Mouse (Mus musculus): ENCODE measurements around the gene Camta1. TPM values are rescaled to one million over a fixed set of nuclear protein-coding genes. Genes with fewer than 3 reads are reported as not detected.

Camta1 gene
- polyA plus RNA-seq, 1 experiment from 2014 or later, result 140 TPM

GRCm38 (mm10) chr4:151900735-151901134, 39.1 kb upstream of the Camta1 start:
- H3K9ac ChIP-seq (ENCODE audit: low read length), result no peak overlapping the region
- H3K36me3 ChIP-seq (ENCODE audit: control insufficient read depth, insufficient read depth, low read length), result no peaks in the 10 kb centered on the region
- no peak for DNase-seq (ENCODE audit: low spot score)
- no peak overlapping the region for H3K27ac ChIP-seq (ENCODE audit: low read depth, low read length)
- no peaks in the 10 kb centered on the region for H3K27me3 ChIP-seq (ENCODE audit: control insufficient read depth, insufficient read depth, low read length)
- WGBS, result 83% methylated on average over 6 of the region's 6 CpGs
- no peak for ATAC-seq (replicated peaks; ENCODE audit: low FRiP score)
- H3K9me3 ChIP-seq (ENCODE audit: control insufficient read depth, low read length), result no peaks in the 10 kb centered on the region; the same call in 1 of the 2 replicates
- H3K4me3 ChIP-seq (ENCODE audit: low read depth, low read length), result no peak overlapping the region
- no peaks in the 10 kb centered on the region; the same call in 1 of the 2 replicates for H3K4me1 ChIP-seq (replicated peaks; ENCODE audit: control insufficient read depth, insufficient read depth, low read length)
- no peak overlapping the region for H3K4me2 ChIP-seq (ENCODE audit: low read depth, low read length, severe bottlenecking)

DNA sequence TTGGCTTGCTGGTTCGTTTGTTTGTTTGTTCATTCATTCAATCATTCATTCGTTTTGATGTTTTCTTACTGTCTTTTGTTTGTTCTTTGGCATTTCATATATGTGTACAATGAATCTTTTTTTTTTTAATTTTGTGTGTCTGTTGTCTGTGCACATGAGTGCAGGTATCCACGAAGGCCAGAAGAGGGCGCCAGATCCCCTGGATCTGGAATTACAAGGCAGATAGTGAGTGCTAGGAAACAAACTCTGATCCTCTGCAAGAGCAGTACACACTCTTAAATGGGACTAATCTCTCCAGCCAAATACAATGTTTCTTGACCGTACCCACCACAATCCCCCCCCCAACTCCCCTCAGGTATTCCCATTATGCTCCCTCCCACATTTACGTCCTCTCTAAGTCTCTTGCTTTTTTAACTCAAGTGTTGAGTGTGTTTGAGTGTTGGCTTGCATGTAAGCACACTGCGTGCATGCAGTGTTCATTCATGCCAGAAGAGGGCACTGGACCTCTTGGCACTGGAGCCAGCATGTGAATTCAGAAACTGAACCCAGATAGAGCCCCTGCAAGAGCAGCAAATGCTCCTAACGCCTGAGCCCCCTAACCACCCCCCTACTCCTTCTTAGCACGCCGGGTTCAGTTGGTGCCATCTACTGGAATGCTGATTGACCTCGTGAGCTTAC, 38.2 kb upstream of the Camta1 start:
- DNase-seq (ENCODE audit: low spot score) (no peak), ATAC-seq (replicated peaks; ENCODE audit: low FRiP score) (no peak)
- no peak overlapping the region for H3K4me3 ChIP-seq (ENCODE audit: low read depth, low read length)
- H3K4me1 ChIP-seq (replicated peaks; ENCODE audit: control insufficient read depth, insufficient read depth, low read length), result no peaks in the 10 kb centered on the region
- WGBS, result 69% methylated on average over 11 of the region's 11 CpGs
- no peak overlapping the region for H3K4me2 ChIP-seq (ENCODE audit: low read depth, low read length, severe bottlenecking)
- no peak overlapping the region for H3K9ac ChIP-seq (ENCODE audit: low read length)
- no peaks in the 10 kb centered on the region for H3K36me3 ChIP-seq (ENCODE audit: control insufficient read depth, insufficient read depth, low read length)
- no peaks in the 10 kb centered on the region; the same call in 1 of the 2 replicates for H3K9me3 ChIP-seq (ENCODE audit: control insufficient read depth, low read length)
- no peaks in the 10 kb centered on the region for H3K27me3 ChIP-seq (ENCODE audit: control insufficient read depth, insufficient read depth, low read length)
- no peak overlapping the region for H3K27ac ChIP-seq (ENCODE audit: low read depth, low read length)

DNA sequence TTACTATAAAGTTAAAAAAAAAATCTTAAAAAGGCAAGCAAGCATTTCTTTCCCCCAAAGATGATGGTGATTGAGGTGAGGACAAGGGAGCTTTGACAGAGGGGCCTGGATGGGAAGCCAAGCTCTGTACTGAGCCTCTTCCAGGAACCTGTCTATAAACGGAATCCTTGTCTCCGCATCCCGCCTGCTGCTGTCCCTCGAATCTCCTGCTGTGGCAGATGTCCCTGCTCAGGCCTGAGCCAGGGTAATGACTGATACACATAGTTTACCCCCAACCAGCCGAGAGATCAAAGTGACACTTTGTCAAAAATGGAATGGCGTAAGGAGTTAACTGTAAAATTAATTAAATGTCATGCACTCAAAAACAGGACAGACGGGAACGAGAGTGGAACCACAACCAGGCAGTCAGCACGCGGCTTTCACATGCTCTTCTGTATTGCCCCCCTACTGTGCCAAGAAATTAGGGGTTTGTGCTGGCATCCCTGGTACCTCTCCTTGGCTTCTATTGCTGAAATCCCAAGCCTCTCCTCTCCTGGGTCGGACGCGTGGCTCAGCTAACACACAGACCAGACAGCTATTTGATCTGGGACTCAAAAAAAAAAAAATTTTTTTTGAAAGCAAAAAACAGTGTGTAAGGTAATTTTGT, 37.0 kb upstream of the Camta1 start:
- Histone ChIP-seq H3K9me3 (ENCODE audit: control insufficient read depth, low read length) (no peaks in the 10 kb centered on the region; the same call in 1 of the 2 replicates), H3K9ac (ENCODE audit: low read length) (no peak overlapping the region), H3K27me3 (ENCODE audit: control insufficient read depth, insufficient read depth, low read length) (no peaks in the 10 kb centered on the region), H3K4me1 (replicated peaks; ENCODE audit: control insufficient read depth, insufficient read depth, low read length) (no peaks in the 10 kb centered on the region), H3K27ac (ENCODE audit: low read depth, low read length) (no peak overlapping the region), H3K36me3 (ENCODE audit: control insufficient read depth, insufficient read depth, low read length) (no peaks in the 10 kb centered on the region), H3K4me2 (ENCODE audit: low read depth, low read length, severe bottlenecking) (no peak overlapping the region), H3K4me3 (ENCODE audit: low read depth, low read length) (no peak overlapping the region)
- no peak for DNase-seq (ENCODE audit: low spot score)
- WGBS, result 65% methylated on average over 13 of the region's 13 CpGs
- ATAC-seq (replicated peaks; ENCODE audit: low FRiP score), result no peak

DNA sequence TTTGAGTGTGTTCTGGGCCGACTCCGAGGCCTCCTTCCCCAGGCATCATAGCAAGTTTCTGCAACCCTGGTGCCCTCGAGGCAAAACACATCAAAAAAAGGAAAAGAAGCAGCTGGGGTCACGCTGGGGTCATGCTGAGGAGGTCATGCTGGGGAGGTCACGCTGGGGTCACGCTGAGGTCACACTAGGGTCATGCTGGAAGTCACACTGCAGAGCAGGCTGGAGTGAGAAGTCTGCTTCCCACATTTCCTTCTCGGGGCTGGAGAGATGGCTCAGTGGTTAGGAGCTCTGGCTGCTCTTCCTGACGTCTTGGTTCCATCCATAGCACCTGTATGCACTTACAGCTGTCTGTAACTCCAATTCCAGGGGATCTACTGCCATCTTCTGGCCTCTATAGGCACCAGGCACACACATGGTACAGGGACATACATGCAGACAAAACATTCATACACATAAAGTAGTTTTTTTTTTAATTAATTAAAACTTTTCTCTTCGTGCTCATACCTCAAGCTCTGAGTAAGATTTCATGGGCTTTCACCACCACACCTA, 35.5 kb upstream of the Camta1 start:
- H3K27me3 ChIP-seq (ENCODE audit: control insufficient read depth, insufficient read depth, low read length), result no peaks in the 10 kb centered on the region
- H3K4me2 ChIP-seq (ENCODE audit: low read depth, low read length, severe bottlenecking), result no peak overlapping the region
- H3K36me3 ChIP-seq (ENCODE audit: control insufficient read depth, insufficient read depth, low read length), result no peaks in the 10 kb centered on the region
- H3K27ac ChIP-seq (ENCODE audit: low read depth, low read length), result no peak overlapping the region
- peak; percentile 43 for DNase-seq (ENCODE audit: low spot score)
- no peak for ATAC-seq (replicated peaks; ENCODE audit: low FRiP score)
- WGBS, result 73% methylated on average over 9 of the region's 9 CpGs
- no peaks in the 10 kb centered on the region; the same call in 1 of the 2 replicates for H3K9me3 ChIP-seq (ENCODE audit: control insufficient read depth, low read length)
- H3K9ac ChIP-seq (ENCODE audit: low read length), result no peak overlapping the region
- H3K4me1 ChIP-seq (replicated peaks; ENCODE audit: control insufficient read depth, insufficient read depth, low read length), result no peaks in the 10 kb centered on the region
- no peak overlapping the region for H3K4me3 ChIP-seq (ENCODE audit: low read depth, low read length)

GRCm38 (mm10) chr4:151895624-151896023, 33.9 kb upstream of the Camta1 start:
- Histone ChIP-seq H3K4me1 (replicated peaks; ENCODE audit: control insufficient read depth, insufficient read depth, low read length) (no peaks in the 10 kb centered on the region), H3K9me3 (ENCODE audit: control insufficient read depth, low read length) (no peaks in the 10 kb centered on the region; the same call in 1 of the 2 replicates), H3K27me3 (ENCODE audit: control insufficient read depth, insufficient read depth, low read length) (no peaks in the 10 kb centered on the region), H3K4me2 (ENCODE audit: low read depth, low read length, severe bottlenecking) (no peak overlapping the region), H3K9ac (ENCODE audit: low read length) (no peak overlapping the region), H3K4me3 (ENCODE audit: low read depth, low read length) (no peak overlapping the region), H3K36me3 (ENCODE audit: control insufficient read depth, insufficient read depth, low read length) (no peaks in the 10 kb centered on the region), H3K27ac (ENCODE audit: low read depth, low read length) (no peak overlapping the region)
- no peak for ATAC-seq (replicated peaks; ENCODE audit: low FRiP score)
- no peak for DNase-seq (ENCODE audit: low spot score)
- WGBS, result 88% methylated on average over 7 of the region's 7 CpGs

DNA sequence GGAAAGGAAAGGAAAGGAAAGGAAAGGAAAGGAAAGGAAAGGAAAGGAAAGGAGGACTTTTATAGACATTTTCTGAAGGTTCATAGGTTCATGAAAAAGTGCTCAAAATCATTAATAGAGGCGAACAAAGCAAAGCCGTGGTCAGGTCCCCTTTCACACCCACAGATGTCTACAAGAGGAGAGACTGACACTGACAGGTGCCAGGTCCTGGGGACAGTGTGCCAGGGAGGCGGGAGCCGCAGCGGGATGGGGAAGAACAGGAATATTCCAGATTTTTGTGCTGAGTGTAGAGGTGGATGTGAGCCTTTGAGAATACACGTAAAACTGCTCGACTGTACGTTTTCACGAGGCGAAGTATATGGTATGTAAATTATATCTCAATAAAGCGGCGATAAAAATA, 33.2 kb upstream of the Camta1 start:
- ATAC-seq (replicated peaks; ENCODE audit: low FRiP score), result no peak
- no peaks in the 10 kb centered on the region for H3K4me1 ChIP-seq (replicated peaks; ENCODE audit: control insufficient read depth, insufficient read depth, low read length)

DNA sequence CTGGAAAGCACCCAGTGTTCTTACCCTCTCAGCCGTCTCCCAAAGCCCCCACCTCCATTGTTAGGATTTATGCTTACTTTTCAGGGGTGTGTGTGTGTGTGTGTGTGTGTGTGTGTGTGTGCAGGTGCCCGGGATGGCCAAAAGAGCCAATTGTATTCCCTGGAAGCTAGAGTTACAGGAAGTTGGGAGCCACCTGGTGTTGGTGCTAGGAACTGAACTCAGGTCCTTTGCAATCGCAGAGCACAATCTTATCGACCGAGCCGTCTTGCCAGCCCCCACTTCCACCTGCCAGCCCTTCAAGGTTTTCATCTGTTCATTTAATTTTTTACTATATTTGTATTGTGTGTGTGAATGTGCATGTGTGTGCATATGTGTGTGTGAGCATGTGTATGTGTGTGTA, 31.6 kb upstream of the Camta1 start:
- Histone ChIP-seq H3K4me1 (replicated peaks; ENCODE audit: control insufficient read depth, insufficient read depth, low read length) (no peaks in the 10 kb centered on the region), H3K9ac (ENCODE audit: low read length) (no peak overlapping the region), H3K36me3 (ENCODE audit: control insufficient read depth, insufficient read depth, low read length) (no peaks in the 10 kb centered on the region), H3K4me3 (ENCODE audit: low read depth, low read length) (no peak overlapping the region), H3K27ac (ENCODE audit: low read depth, low read length) (no peak overlapping the region), H3K9me3 (ENCODE audit: control insufficient read depth, low read length) (no peaks in the 10 kb centered on the region), H3K27me3 (ENCODE audit: control insufficient read depth, insufficient read depth, low read length) (no peaks in the 10 kb centered on the region), H3K4me2 (ENCODE audit: low read depth, low read length, severe bottlenecking) (no peak overlapping the region)
- ATAC-seq (replicated peaks; ENCODE audit: low FRiP score) (no peak), DNase-seq (ENCODE audit: low spot score) (no peak)
- WGBS, result 83% methylated on average over 6 of the region's 6 CpGs

More for the DNA sequence above, 33.2 kb upstream of the Camta1 start:
- WGBS, result 92% methylated on average over 12 of the region's 12 CpGs
- H3K27me3 ChIP-seq (ENCODE audit: control insufficient read depth, insufficient read depth, low read length), result no peaks in the 10 kb centered on the region
- no peak for DNase-seq (ENCODE audit: low spot score)
- no peak overlapping the region for H3K4me2 ChIP-seq (ENCODE audit: low read depth, low read length, severe bottlenecking)
- H3K9ac ChIP-seq (ENCODE audit: low read length), result no peak overlapping the region
- H3K9me3 ChIP-seq (ENCODE audit: control insufficient read depth, low read length), result no peaks in the 10 kb centered on the region; the same call in 1 of the 2 replicates
- no peak overlapping the region for H3K4me3 ChIP-seq (ENCODE audit: low read depth, low read length)
- no peak overlapping the region for H3K27ac ChIP-seq (ENCODE audit: low read depth, low read length)
- H3K36me3 ChIP-seq (ENCODE audit: control insufficient read depth, insufficient read depth, low read length), result no peaks in the 10 kb centered on the region

- WGBS, result 93% methylated on average over 12 of the region's 12 CpGs
- H3K4me3 ChIP-seq (ENCODE audit: low read depth, low read length), result no peak overlapping the region
- ATAC-seq (replicated peaks; ENCODE audit: low FRiP score) (no peak), DNase-seq (ENCODE audit: low spot score) (no peak)
- no peaks in the 10 kb centered on the region for H3K4me1 ChIP-seq (replicated peaks; ENCODE audit: control insufficient read depth, insufficient read depth, low read length)
- H3K27ac ChIP-seq (ENCODE audit: low read depth, low read length), result no peak overlapping the region
- no peaks in the 10 kb centered on the region for H3K9me3 ChIP-seq (ENCODE audit: control insufficient read depth, low read length)
- H3K4me2 ChIP-seq (ENCODE audit: low read depth, low read length, severe bottlenecking), result no peak overlapping the region
- no peaks in the 10 kb centered on the region for H3K27me3 ChIP-seq (ENCODE audit: control insufficient read depth, insufficient read depth, low read length)
- H3K9ac ChIP-seq (ENCODE audit: low read length), result no peak overlapping the region
- H3K36me3 ChIP-seq (ENCODE audit: control insufficient read depth, insufficient read depth, low read length), result no peaks in the 10 kb centered on the region
Measured at GRCm38 (mm10) chr4:151881590-151881989, 19.9 kb upstream of the Camta1 start.

Data from forebrain, embryonic 11.5 days (tissue).